Mouse (Mus musculus): Measurements from ENCODE around the gene Pdcd11.

DNA sequence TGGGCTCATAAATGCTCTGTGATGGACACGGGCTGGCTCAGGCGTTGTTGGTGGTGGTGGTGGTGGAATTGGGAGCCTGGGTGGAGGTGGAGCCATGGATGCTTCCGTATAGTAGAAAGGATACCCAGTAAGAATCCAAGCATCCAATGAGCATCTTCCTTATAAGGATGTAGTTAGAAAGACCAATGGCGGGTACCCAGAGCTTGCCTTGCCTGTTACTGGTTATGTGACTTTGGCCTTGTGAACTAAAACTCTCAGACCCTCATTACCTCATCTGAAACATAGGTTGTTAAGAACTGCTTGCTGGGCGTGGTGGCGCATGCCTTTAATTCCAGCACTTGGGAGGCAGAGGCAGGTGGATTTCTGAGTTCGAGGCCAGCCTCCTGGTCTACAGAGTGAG is 63.2 kb downstream of the Pdcd11 start:
- no peak for TF ChIP-seq CTCF (IDR thresholded peaks at IDR 0.05; ENCODE audit: low read depth)
- no peak for TF ChIP-seq EP300 (IDR thresholded peaks at IDR 0.05; ENCODE audit: low read depth)
